Mouse (Mus musculus): ENCODE measurements around the gene Rexo5. TPM values are rescaled to one million over a fixed set of nuclear protein-coding genes. Genes with fewer than 3 reads are reported as not detected.

Rexo5 gene
- total RNA-seq (2015; ENCODE audit: low replicate concordance) (21.3 and 31.0 TPM in 2 replicates), total RNA-seq (2017; ENCODE audit: low replicate concordance) (77.3 and 78.6 TPM in 2 replicates)

DNA sequence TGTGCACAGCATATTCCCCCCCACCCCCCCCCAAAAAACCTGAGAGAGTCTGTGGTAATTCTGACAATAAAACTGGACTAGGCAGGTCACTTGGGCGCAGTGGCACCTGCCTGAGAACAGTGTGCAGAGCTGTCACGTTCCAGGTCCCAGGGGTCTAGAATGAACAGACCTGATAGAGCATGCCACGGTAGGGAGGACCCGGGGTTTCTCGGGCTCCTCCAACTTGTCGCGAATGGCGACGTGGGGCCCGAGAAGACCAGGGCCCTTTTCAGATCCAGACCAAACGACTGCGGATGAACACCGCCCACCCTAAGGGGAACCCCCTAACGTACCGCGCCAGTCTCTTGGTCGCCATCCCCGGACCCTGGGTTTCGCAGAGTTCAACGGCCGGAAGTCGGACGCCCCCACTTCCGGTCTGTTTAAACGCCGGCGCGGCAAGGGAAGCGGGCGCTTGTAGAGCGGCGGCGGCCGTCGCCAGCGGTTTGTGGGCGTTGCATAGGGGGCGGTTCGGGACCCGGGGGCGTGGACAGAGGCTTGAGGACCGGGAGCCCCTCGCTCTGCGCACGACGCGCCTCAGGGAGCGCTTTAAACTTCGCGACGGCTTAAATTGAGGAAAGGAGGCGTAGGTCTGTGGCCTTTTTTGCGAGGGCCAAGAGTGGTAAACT is at the start of gene Rexo5, which contains the start of gene Eri2:
Gene Rexo5 (plus strand): TSS at position 421 of the 665 bp plus-strand sequence.
Gene Eri2 (minus strand): TSS at position 473 of the 665 bp plus-strand sequence.
- peak; percentile 97 for ATAC-seq (replicated peaks; ENCODE audit: low FRiP score, poor library complexity, severe bottlenecking)

DNA sequence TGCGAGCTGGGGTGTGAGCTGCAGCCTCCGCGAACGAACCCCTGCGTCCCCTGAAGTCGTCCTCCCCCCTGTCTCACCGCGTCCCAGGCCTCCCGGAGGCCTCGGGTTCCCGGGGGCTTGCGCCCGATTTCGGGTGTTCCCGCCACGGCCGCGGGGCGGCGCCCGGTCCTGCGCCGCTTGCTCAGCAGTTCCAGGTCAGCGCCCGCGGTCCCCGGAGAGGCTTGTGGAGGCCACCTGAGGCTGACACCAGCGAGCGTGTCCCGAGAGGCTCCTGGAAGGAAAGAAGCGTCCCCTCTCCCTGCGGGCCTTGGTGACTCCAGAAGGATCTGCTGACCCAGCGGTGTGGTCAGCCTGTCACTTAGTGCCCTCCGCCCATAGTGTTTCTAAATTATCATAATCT is 49.5 kb upstream of the Rexo5 start:
- ATAC-seq (replicated peaks; ENCODE audit: low FRiP score, poor library complexity, severe bottlenecking), result no peak

DNA sequence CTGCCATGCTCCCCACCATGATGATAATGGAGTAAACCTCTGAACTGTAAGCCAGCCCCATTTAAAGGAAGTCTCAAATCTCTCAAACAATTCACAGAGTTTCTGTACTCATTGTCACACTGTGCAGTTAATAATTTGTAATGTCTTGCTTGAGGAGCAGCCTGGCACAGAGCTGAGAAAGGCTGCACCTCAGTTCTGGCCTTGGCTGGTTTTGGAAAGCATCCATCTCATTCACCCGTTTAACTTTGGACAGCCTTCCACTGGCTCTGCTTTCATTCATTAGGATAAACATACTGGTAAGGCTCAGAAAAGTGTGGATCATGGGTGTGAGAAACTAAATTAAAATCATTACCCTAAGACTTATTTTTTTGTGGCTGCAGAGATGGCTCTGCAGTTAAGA is 47.9 kb upstream of the Rexo5 start:
- no peak for ATAC-seq (replicated peaks; ENCODE audit: low FRiP score, poor library complexity, severe bottlenecking)

DNA sequence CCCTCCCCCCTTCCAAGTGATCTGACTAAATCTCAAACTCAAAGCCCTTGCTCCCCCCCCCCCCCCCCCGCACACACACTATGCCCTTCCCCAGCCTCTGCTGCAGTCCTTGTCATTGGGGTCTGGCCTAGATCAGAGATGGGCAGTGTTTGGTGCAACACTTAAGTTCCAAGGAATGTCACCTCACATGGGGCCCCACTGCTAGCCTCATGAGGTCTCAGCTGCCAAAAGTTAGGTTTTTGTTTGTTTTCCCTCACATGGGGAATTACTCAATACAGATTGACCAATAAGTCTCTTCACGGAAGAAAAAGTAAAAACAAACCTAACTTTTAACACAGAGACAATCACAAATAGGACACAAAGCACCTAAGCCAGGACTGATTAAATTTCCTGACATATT is 45.0 kb upstream of the Rexo5 start:
- no peak for ATAC-seq (replicated peaks; ENCODE audit: low FRiP score, poor library complexity, severe bottlenecking)

GRCm38 (mm10) chr7:119749942-119750341 is 43.9 kb upstream of the Rexo5 start:
- no peak for ATAC-seq (replicated peaks; ENCODE audit: low FRiP score, poor library complexity, severe bottlenecking)

- ATAC-seq (replicated peaks; ENCODE audit: low FRiP score, poor library complexity, severe bottlenecking), result no peak
Measured at GRCm38 (mm10) chr7:119753696-119754095, 40.1 kb upstream of the Rexo5 start.

GRCm38 (mm10) chr7:119760527-119760951 is 33.3 kb upstream of the Rexo5 start, which contains the start of gene Acsm3:
Acsm3 (plus strand) TSS chr7:119760923.
- no peak for ATAC-seq (replicated peaks; ENCODE audit: low FRiP score, poor library complexity, severe bottlenecking)

GRCm38 (mm10) chr7:119762166-119762697 is 31.6 kb upstream of the Rexo5 start:
- ATAC-seq (replicated peaks; ENCODE audit: low FRiP score, poor library complexity, severe bottlenecking), result no peak

GRCm38 (mm10) chr7:119764377-119764776 is 29.4 kb upstream of the Rexo5 start:
- no peak for ATAC-seq (replicated peaks; ENCODE audit: low FRiP score, poor library complexity, severe bottlenecking)

- no peak for ATAC-seq (replicated peaks; ENCODE audit: low FRiP score, poor library complexity, severe bottlenecking)
Measured at GRCm38 (mm10) chr7:119766996-119767395, 26.8 kb upstream of the Rexo5 start.

GRCm38 (mm10) chr7:119769895-119770294 is 23.9 kb upstream of the Rexo5 start:
- no peak for ATAC-seq (replicated peaks; ENCODE audit: low FRiP score, poor library complexity, severe bottlenecking)

GRCm38 (mm10) chr7:119783453-119783852 is 10.4 kb upstream of the Rexo5 start:
- ATAC-seq (replicated peaks; ENCODE audit: low FRiP score, poor library complexity, severe bottlenecking), result no peak

- peak; percentile 79 for ATAC-seq (replicated peaks; ENCODE audit: low FRiP score, poor library complexity, severe bottlenecking)
Measured at GRCm38 (mm10) chr7:119784908-119785307, 8.9 kb upstream of the Rexo5 start.

- no peak for ATAC-seq (replicated peaks; ENCODE audit: low FRiP score, poor library complexity, severe bottlenecking)
Measured at GRCm38 (mm10) chr7:119789024-119789423, 4.8 kb upstream of the Rexo5 start.

- peak; percentile 79 for ATAC-seq (replicated peaks; ENCODE audit: low FRiP score, poor library complexity, severe bottlenecking)
Measured at GRCm38 (mm10) chr7:119794251-119794638, 439 bp downstream of the Rexo5 start.

GRCm38 (mm10) chr7:119795311-119795710 is 1.5 kb downstream of the Rexo5 start:
- no peak for ATAC-seq (replicated peaks; ENCODE audit: low FRiP score, poor library complexity, severe bottlenecking)

DNA sequence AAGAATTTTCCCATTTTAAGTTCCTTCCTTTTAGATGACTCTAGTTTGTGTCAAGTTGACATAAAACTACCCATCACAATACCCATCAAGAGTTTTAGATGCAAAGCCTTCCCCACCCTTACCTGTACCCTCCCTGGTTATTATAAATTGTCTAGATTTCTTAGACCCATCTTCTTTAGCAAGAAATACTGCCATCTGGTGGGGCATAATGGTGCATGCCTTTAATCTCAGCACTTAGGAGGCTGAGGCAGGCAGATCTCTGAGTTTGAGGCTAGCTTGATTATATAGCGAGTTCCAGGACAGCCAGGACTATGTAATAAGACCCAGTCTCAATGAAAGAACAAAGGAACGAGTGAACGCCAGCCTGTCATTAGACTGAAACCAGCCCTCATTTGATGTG is 6.7 kb downstream of the Rexo5 start:
- no peak for ATAC-seq (replicated peaks; ENCODE audit: low FRiP score, poor library complexity, severe bottlenecking)

DNA sequence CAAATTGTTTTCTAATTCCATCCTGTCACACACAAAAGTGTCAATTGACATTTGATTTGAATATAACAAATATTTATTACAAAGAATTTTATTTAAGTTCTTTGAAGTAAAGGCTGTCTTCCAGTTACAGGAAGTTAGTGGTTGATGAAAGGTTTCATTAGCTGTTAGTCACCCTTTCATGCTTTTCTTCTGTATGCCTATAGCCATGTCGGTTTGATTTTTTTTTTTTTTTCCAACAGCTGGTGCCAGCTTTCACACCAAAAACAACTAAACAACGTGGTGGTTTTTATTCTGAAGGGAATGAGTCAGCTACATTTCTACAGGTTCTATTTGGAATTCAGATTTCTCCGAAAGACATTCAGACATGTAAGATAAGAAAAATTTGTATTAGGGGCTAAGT is 7.2 kb downstream of the Rexo5 start:
- ATAC-seq (replicated peaks; ENCODE audit: low FRiP score, poor library complexity, severe bottlenecking), result no peak

DNA sequence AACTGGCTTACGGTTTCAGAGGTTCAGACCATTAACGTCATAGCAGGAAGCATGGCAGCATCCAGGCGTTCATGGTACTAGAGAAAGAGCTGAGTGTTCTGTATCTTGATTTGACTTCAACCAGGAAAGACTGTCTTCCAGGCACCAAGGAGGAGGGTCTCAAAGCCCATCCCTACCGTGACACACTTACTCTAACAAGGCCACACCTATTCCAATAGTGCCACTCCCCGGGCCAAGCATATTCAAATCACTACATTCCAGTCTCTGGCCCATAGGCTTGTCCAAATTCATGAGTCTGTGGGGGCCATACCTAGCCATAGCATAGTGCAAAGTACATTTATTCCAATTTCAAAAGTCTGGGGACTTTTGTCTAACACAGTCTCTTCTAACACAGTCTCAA is 13.6 kb downstream of the Rexo5 start:
- no peak for ATAC-seq (replicated peaks; ENCODE audit: low FRiP score, poor library complexity, severe bottlenecking)

DNA sequence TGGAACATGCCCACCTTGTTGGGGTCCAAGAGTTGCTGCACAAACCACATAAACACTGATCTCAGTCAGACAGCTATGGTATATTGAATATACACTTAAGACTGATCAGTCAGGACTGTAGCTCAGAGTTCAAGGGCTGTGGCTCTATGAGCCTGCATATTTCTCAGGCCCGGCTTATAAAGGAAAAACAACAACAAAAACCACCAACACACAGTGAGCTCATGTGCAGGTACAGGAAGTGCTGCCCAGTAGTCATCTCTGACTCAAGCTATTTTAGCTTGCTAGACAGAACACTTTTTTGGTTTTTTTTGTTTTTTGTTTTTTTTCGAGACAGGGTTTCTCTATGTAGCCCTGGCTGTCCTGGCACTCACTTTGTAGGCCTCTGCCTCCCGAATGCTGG is 14.9 kb downstream of the Rexo5 start:
- no peak for ATAC-seq (replicated peaks; ENCODE audit: low FRiP score, poor library complexity, severe bottlenecking)

GRCm38 (mm10) chr7:119835371-119835770 is 41.6 kb downstream of the Rexo5 start:
- no peak for ATAC-seq (replicated peaks; ENCODE audit: low FRiP score, poor library complexity, severe bottlenecking)

Measured in erythroid progenitor cell, adult 5-6 weeks (primary cell).